Mouse (Mus musculus): ENCODE data around the gene Arhgap15. TPM values are rescaled to one million over a fixed set of nuclear protein-coding genes. Genes with fewer than 3 reads are reported as not detected.

Arhgap15 gene
- total and polyA plus RNA-seq, 3 experiments: 16.6 to 40.3 (median 19.8) TPM

- Histone ChIP-seq H3K27me3 (replicated peaks) (no peaks in the 10 kb centered on the region), H3K36me3 (replicated peaks in 1 of 2; ENCODE audit: control insufficient read depth in 1 of 2, insufficient read depth in 1 of 2, low read length in 1 of 2) (peaks cover 0 to 4% of the 10 kb centered on the region in 2 experiments), H3K27ac (ENCODE audit: insufficient read depth, low read depth) (no peak overlapping the region), H3K4me3 (replicated peaks in 1 of 3; ENCODE audit: low read depth in 2 of 3, low read length in 2 of 3, poor library complexity in 1 of 3) (no peak overlapping the region), H3K9me3 (replicated peaks; ENCODE audit: low read length) (no peaks in the 10 kb centered on the region), H3K4me1 (ENCODE audit: control insufficient read depth in 1 of 2, insufficient read depth in 2 of 2) (peaks cover 6 to 9% of the 10 kb centered on the region in 2 experiments; a peak in 2 of 4 replicates), H3K4me2 (ENCODE audit: insufficient read depth, low read depth, poor library complexity, severe bottlenecking) (no peak overlapping the region), H3K9ac (ENCODE audit: insufficient read depth, low read depth) (no peak overlapping the region), H3K79me2 (replicated peaks; ENCODE audit: control insufficient read depth, extremely low read depth, insufficient read depth, poor library complexity, severe bottlenecking) (no peaks in the 10 kb centered on the region)
- TF ChIP-seq MAX (IDR thresholded peaks at IDR 0.05; ENCODE audit: low read length) (no peak), IRF4 (IDR thresholded peaks at IDR 0.05; ENCODE audit: low read depth, low read length) (no peak), NELFE (IDR thresholded peaks at IDR 0.05; ENCODE audit: low read depth, low read length) (no peak), SIN3A (IDR thresholded peaks at IDR 0.05; ENCODE audit: low read length) (no peak), ZNF384 (IDR thresholded peaks at IDR 0.05; ENCODE audit: low read depth, low read length) (peak; percentile 6; the same call in 1 of the 2 replicates)
- dilution Hi-C loops (cut with MboI; ENCODE audit: extremely low pct_ligation_motif_present, extremely low pct_unique_long_range_greater_than_20kb, low sequenced_read_pairs): no loop called here
- no peak for DNase-seq (ENCODE audit: extremely low read depth)
- in situ Hi-C loops (cut with MboI; ENCODE audit: low pct_ligation_motif_present, low pct_unique_long_range_greater_than_20kb, low sequenced_read_pairs): no loop called here
Measured at GRCm38 (mm10) chr2:44310095-44310748, 561.6 kb downstream of the Arhgap15 start.

- TF ChIP-seq MAX (IDR thresholded peaks at IDR 0.05; ENCODE audit: low read length) (no peak), POLR2A (IDR thresholded peaks at IDR 0.05; ENCODE audit: low read depth, low read length) (no peak), KAT2A (IDR thresholded peaks at IDR 0.05; ENCODE audit: insufficient replicate concordance, low read length) (no peak)
- H3K9me3 ChIP-seq (replicated peaks; ENCODE audit: low read length): no peaks in the 10 kb centered on the region
- H3K36me3 ChIP-seq (replicated peaks in 1 of 2; ENCODE audit: control insufficient read depth in 1 of 2, insufficient read depth in 1 of 2, low read length in 1 of 2): peaks cover 0 to 4% of the 10 kb centered on the region in 2 experiments
- no peak overlapping the region for H3K9ac ChIP-seq (ENCODE audit: insufficient read depth, low read depth)
- peaks cover 6 to 9% of the 10 kb centered on the region in 2 experiments; a peak in 2 of 4 replicates for H3K4me1 ChIP-seq (ENCODE audit: control insufficient read depth in 1 of 2, insufficient read depth in 2 of 2)
- no peaks in the 10 kb centered on the region for H3K79me2 ChIP-seq (replicated peaks; ENCODE audit: control insufficient read depth, extremely low read depth, insufficient read depth, poor library complexity, severe bottlenecking)
- H3K4me3 ChIP-seq (replicated peaks in 1 of 3; ENCODE audit: low read depth in 2 of 3, low read length in 2 of 3, poor library complexity in 1 of 3): no peak overlapping the region
- no peak overlapping the region for H3K4me2 ChIP-seq (ENCODE audit: insufficient read depth, low read depth, poor library complexity, severe bottlenecking)
- no peak overlapping the region for H3K27ac ChIP-seq (ENCODE audit: insufficient read depth, low read depth)
- no peak for DNase-seq (ENCODE audit: extremely low read depth)
- in situ Hi-C loops (cut with MboI; ENCODE audit: low pct_ligation_motif_present, low pct_unique_long_range_greater_than_20kb, low sequenced_read_pairs): no loop called here
- no peaks in the 10 kb centered on the region for H3K27me3 ChIP-seq (replicated peaks)
- dilution Hi-C loops (cut with MboI; ENCODE audit: extremely low pct_ligation_motif_present, extremely low pct_unique_long_range_greater_than_20kb, low sequenced_read_pairs): no loop called here
Measured at GRCm38 (mm10) chr2:44311216-44311615, 562.6 kb downstream of the Arhgap15 start.

- no peak overlapping the region for H3K27ac ChIP-seq (ENCODE audit: insufficient read depth, low read depth)
- H3K9me3 ChIP-seq (replicated peaks; ENCODE audit: low read length): no peaks in the 10 kb centered on the region
- H3K79me2 ChIP-seq (replicated peaks; ENCODE audit: control insufficient read depth, extremely low read depth, insufficient read depth, poor library complexity, severe bottlenecking): no peaks in the 10 kb centered on the region
- H3K4me1 ChIP-seq (ENCODE audit: control insufficient read depth in 1 of 2, insufficient read depth in 2 of 2): peaks cover 4 to 8% of the 10 kb centered on the region in 2 experiments; a peak in 2 of 4 replicates
- H3K9ac ChIP-seq (ENCODE audit: insufficient read depth, low read depth): no peak overlapping the region
- H3K36me3 ChIP-seq (replicated peaks in 1 of 2; ENCODE audit: control insufficient read depth in 1 of 2, insufficient read depth in 1 of 2, low read length in 1 of 2): peaks cover 0 to 4% of the 10 kb centered on the region in 2 experiments
- in situ Hi-C loops (cut with MboI; ENCODE audit: low pct_ligation_motif_present, low pct_unique_long_range_greater_than_20kb, low sequenced_read_pairs): no loop called here
- DNase-seq (ENCODE audit: extremely low read depth): no peak
- H3K27me3 ChIP-seq (replicated peaks): no peaks in the 10 kb centered on the region
- TF ChIP-seq TBP (conservative IDR thresholded peaks at IDR 0.05; ENCODE audit: low read depth, low read length): no peak
- no peak for TF ChIP-seq MAX (IDR thresholded peaks at IDR 0.05; ENCODE audit: low read length)
- no peak for TF ChIP-seq USF2 (conservative IDR thresholded peaks at IDR 0.05; ENCODE audit: low read depth, low read length)
- TF ChIP-seq MXI1 (IDR thresholded peaks at IDR 0.05; ENCODE audit: low read depth, low read length): no peak
- TF ChIP-seq POLR2AphosphoS2 (IDR thresholded peaks at IDR 0.05; ENCODE audit: low read depth, low read length): no peak
- TF ChIP-seq RCOR1 (conservative IDR thresholded peaks at IDR 0.05; ENCODE audit: low read depth, low read length): no peak
- no peak for TF ChIP-seq BHLHE40 (IDR thresholded peaks at IDR 0.05; ENCODE audit: low read depth, low read length)
- no peak for TF ChIP-seq SIN3A (IDR thresholded peaks at IDR 0.05; ENCODE audit: low read length)
- TF ChIP-seq CHD2 (IDR thresholded peaks at IDR 0.05; ENCODE audit: low read length): no peak
- no peak for TF ChIP-seq TCF12 (IDR thresholded peaks at IDR 0.05; ENCODE audit: low read depth, low read length)
- TF ChIP-seq CHD1 (IDR thresholded peaks at IDR 0.05; ENCODE audit: low read depth, low read length): no peak
- no peak for TF ChIP-seq KAT2A (IDR thresholded peaks at IDR 0.05; ENCODE audit: insufficient replicate concordance, low read length)
- TF ChIP-seq ZC3H11A (IDR thresholded peaks at IDR 0.05; ENCODE audit: low read depth, low read length): no peak
- no peak for TF ChIP-seq MEF2A (IDR thresholded peaks at IDR 0.05; ENCODE audit: borderline replicate concordance, low read depth, low read length)
- TF ChIP-seq MAZ (IDR thresholded peaks at IDR 0.05; ENCODE audit: low read depth, low read length): no peak
- H3K4me3 ChIP-seq (replicated peaks in 1 of 3; ENCODE audit: low read depth in 2 of 3, low read length in 2 of 3, poor library complexity in 1 of 3): no peak overlapping the region
- dilution Hi-C loops (cut with MboI; ENCODE audit: extremely low pct_ligation_motif_present, extremely low pct_unique_long_range_greater_than_20kb, low sequenced_read_pairs): no loop called here
- H3K4me2 ChIP-seq (ENCODE audit: insufficient read depth, low read depth, poor library complexity, severe bottlenecking): no peak overlapping the region
Measured at GRCm38 (mm10) chr2:44313573-44313972, 564.9 kb downstream of the Arhgap15 start.

Measured in CH12.LX (cell line).